Mouse (Mus musculus): ENCODE measurements around the gene Pstpip1. TPM values are rescaled to one million over a fixed set of nuclear protein-coding genes. Genes with fewer than 3 reads are reported as not detected.

The Pstpip1 gene
- polyA plus RNA-seq, 1 experiment from 2014 or later: 0.96 TPM

- Histone ChIP-seq H3K9me3 (ENCODE audit: low read length) (no peaks in the 10 kb centered on the region), H3K4me2 (replicated peaks; ENCODE audit: low read depth, low read length) (no peak overlapping the region), H3K4me3 (ENCODE audit: low read length) (no peak overlapping the region), H3K27me3 (ENCODE audit: insufficient read depth, low read length) (no peaks in the 10 kb centered on the region), H3K27ac (ENCODE audit: low read length) (no peak overlapping the region), H3K36me3 (ENCODE audit: insufficient read depth, low read length) (peaks cover 10% of the 10 kb centered on the region; the same call in 1 of the 2 replicates), H3K9ac (replicated peaks; ENCODE audit: low read length) (no peak overlapping the region), H3K4me1 (ENCODE audit: insufficient read depth, low read length) (peaks cover 20% of the 10 kb centered on the region)
- ATAC-seq (ENCODE audit: low FRiP score, low TSS enrichment): no peak
- WGBS: 53% methylated on average over 2 of the region's 2 CpGs
Observed at GRCm38 (mm10) chr9:56072861-56073260, 16.9 kb upstream of the Pstpip1 start.

- Histone ChIP-seq H3K4me2 (replicated peaks; ENCODE audit: low read depth, low read length) (no peak overlapping the region), H3K27ac (ENCODE audit: low read length) (no peak overlapping the region), H3K9me3 (ENCODE audit: low read length) (no peaks in the 10 kb centered on the region), H3K4me3 (ENCODE audit: low read length) (no peak overlapping the region), H3K9ac (replicated peaks; ENCODE audit: low read length) (no peak overlapping the region), H3K27me3 (ENCODE audit: insufficient read depth, low read length) (no peaks in the 10 kb centered on the region), H3K36me3 (ENCODE audit: insufficient read depth, low read length) (peaks cover 8% of the 10 kb centered on the region; the same call in 1 of the 2 replicates), H3K4me1 (ENCODE audit: insufficient read depth, low read length) (peaks cover 20% of the 10 kb centered on the region)
- 63% methylated on average over 12 of the region's 12 CpGs for WGBS
- 0 out of 2 replicates have a peak, but pooled peaks have one; percentile 9 for ATAC-seq (ENCODE audit: low FRiP score, low TSS enrichment)
Observed at GRCm38 (mm10) chr9:56074863-56075262, 14.9 kb upstream of the Pstpip1 start.

GRCm38 (mm10) chr9:56075264-56075663, 14.5 kb upstream of the Pstpip1 start:
- Histone ChIP-seq H3K4me1 (ENCODE audit: insufficient read depth, low read length) (peaks cover 20% of the 10 kb centered on the region), H3K36me3 (ENCODE audit: insufficient read depth, low read length) (peaks cover 8% of the 10 kb centered on the region; the same call in 1 of the 2 replicates), H3K27ac (ENCODE audit: low read length) (peak overlapping the region; percentile 75), H3K4me2 (replicated peaks; ENCODE audit: low read depth, low read length) (no peak overlapping the region), H3K4me3 (ENCODE audit: low read length) (no peak overlapping the region), H3K9ac (replicated peaks; ENCODE audit: low read length) (peak overlapping the region; percentile 26; the same call in 1 of the 2 replicates), H3K27me3 (ENCODE audit: insufficient read depth, low read length) (no peaks in the 10 kb centered on the region), H3K9me3 (ENCODE audit: low read length) (no peaks in the 10 kb centered on the region)
- peak; percentile 67 for ATAC-seq (ENCODE audit: low FRiP score, low TSS enrichment)
- 8% methylated on average over 4 of the region's 4 CpGs for WGBS

GRCm38 (mm10) chr9:56075901-56076620, 13.7 kb upstream of the Pstpip1 start:
- H3K4me3 ChIP-seq (ENCODE audit: low read length): no peak overlapping the region
- H3K9ac ChIP-seq (replicated peaks; ENCODE audit: low read length): peak overlapping the region; percentile 26; the same call in 1 of the 2 replicates
- no peaks in the 10 kb centered on the region for H3K27me3 ChIP-seq (ENCODE audit: insufficient read depth, low read length)
- no peaks in the 10 kb centered on the region for H3K9me3 ChIP-seq (ENCODE audit: low read length)
- peak overlapping the region; percentile 75 for H3K27ac ChIP-seq (ENCODE audit: low read length)
- 24% methylated on average over 7 of the region's 7 CpGs for WGBS
- ATAC-seq (ENCODE audit: low FRiP score, low TSS enrichment): peak; percentile 49; the same call in 1 of the 2 replicates
- H3K4me1 ChIP-seq (ENCODE audit: insufficient read depth, low read length): peaks cover 20% of the 10 kb centered on the region
- no peak overlapping the region for H3K4me2 ChIP-seq (replicated peaks; ENCODE audit: low read depth, low read length)
- H3K36me3 ChIP-seq (ENCODE audit: insufficient read depth, low read length): 0 out of 2 replicates have a peak, but pooled peaks cover 5% of the 10 kb centered on the region

GRCm38 (mm10) chr9:56079587-56079986, 10.2 kb upstream of the Pstpip1 start:
- Histone ChIP-seq H3K9ac (replicated peaks; ENCODE audit: low read length) (no peak overlapping the region), H3K4me3 (ENCODE audit: low read length) (no peak overlapping the region), H3K4me2 (replicated peaks; ENCODE audit: low read depth, low read length) (no peak overlapping the region), H3K36me3 (ENCODE audit: insufficient read depth, low read length) (0 out of 2 replicates have a peak, but pooled peaks cover 5% of the 10 kb centered on the region), H3K27me3 (ENCODE audit: insufficient read depth, low read length) (no peaks in the 10 kb centered on the region), H3K27ac (ENCODE audit: low read length) (no peak overlapping the region), H3K4me1 (ENCODE audit: insufficient read depth, low read length) (peaks cover 16% of the 10 kb centered on the region), H3K9me3 (ENCODE audit: low read length) (no peaks in the 10 kb centered on the region)
- WGBS: 81% methylated on average over 5 of the region's 5 CpGs
- no peak for ATAC-seq (ENCODE audit: low FRiP score, low TSS enrichment)

- Histone ChIP-seq H3K4me2 (replicated peaks; ENCODE audit: low read depth, low read length) (no peak overlapping the region), H3K36me3 (ENCODE audit: insufficient read depth, low read length) (no peaks in the 10 kb centered on the region), H3K27ac (ENCODE audit: low read length) (no peak overlapping the region), H3K9me3 (ENCODE audit: low read length) (no peaks in the 10 kb centered on the region), H3K27me3 (ENCODE audit: insufficient read depth, low read length) (no peaks in the 10 kb centered on the region), H3K4me1 (ENCODE audit: insufficient read depth, low read length) (peaks cover 16% of the 10 kb centered on the region), H3K9ac (replicated peaks; ENCODE audit: low read length) (no peak overlapping the region), H3K4me3 (ENCODE audit: low read length) (no peak overlapping the region)
- WGBS: 90% methylated on average over 5 of the region's 5 CpGs
- ATAC-seq (ENCODE audit: low FRiP score, low TSS enrichment): no peak
Observed at GRCm38 (mm10) chr9:56086524-56086923, 3.2 kb upstream of the Pstpip1 start.

- peak; percentile 32; the same call in 1 of the 2 replicates for ATAC-seq (ENCODE audit: low FRiP score, low TSS enrichment)
- H3K36me3 ChIP-seq (ENCODE audit: insufficient read depth, low read length): no peaks in the 10 kb centered on the region
- H3K9me3 ChIP-seq (ENCODE audit: low read length): no peaks in the 10 kb centered on the region
- no peak overlapping the region; the same call in 1 of the 2 replicates for H3K27ac ChIP-seq (ENCODE audit: low read length)
- peaks cover 16% of the 10 kb centered on the region for H3K4me1 ChIP-seq (ENCODE audit: insufficient read depth, low read length)
- H3K9ac ChIP-seq (replicated peaks; ENCODE audit: low read length): no peak overlapping the region
- H3K4me2 ChIP-seq (replicated peaks; ENCODE audit: low read depth, low read length): peak overlapping the region; percentile 36; the same call in 1 of the 2 replicates
- 69% methylated on average over 5 of the region's 5 CpGs for WGBS
- no peaks in the 10 kb centered on the region for H3K27me3 ChIP-seq (ENCODE audit: insufficient read depth, low read length)
- H3K4me3 ChIP-seq (ENCODE audit: low read length): no peak overlapping the region
Observed at GRCm38 (mm10) chr9:56090546-56091225, 924 bp downstream of the Pstpip1 start.

GRCm38 (mm10) chr9:56092102-56092501, 2.3 kb downstream of the Pstpip1 start:
- Histone ChIP-seq H3K27me3 (ENCODE audit: insufficient read depth, low read length) (no peaks in the 10 kb centered on the region), H3K4me1 (ENCODE audit: insufficient read depth, low read length) (peaks cover 16% of the 10 kb centered on the region), H3K36me3 (ENCODE audit: insufficient read depth, low read length) (no peaks in the 10 kb centered on the region), H3K4me3 (ENCODE audit: low read length) (no peak overlapping the region), H3K27ac (ENCODE audit: low read length) (no peak overlapping the region), H3K4me2 (replicated peaks; ENCODE audit: low read depth, low read length) (no peak overlapping the region), H3K9ac (replicated peaks; ENCODE audit: low read length) (no peak overlapping the region), H3K9me3 (ENCODE audit: low read length) (no peaks in the 10 kb centered on the region)
- ATAC-seq (ENCODE audit: low FRiP score, low TSS enrichment): no peak
- 54% methylated on average over 2 of the region's 2 CpGs for WGBS

GRCm38 (mm10) chr9:56097584-56098298, 8.0 kb downstream of the Pstpip1 start:
- no peak overlapping the region for H3K4me3 ChIP-seq (ENCODE audit: low read length)
- no peaks in the 10 kb centered on the region for H3K27me3 ChIP-seq (ENCODE audit: insufficient read depth, low read length)
- H3K4me2 ChIP-seq (replicated peaks; ENCODE audit: low read depth, low read length): no peak overlapping the region
- no peaks in the 10 kb centered on the region for H3K4me1 ChIP-seq (ENCODE audit: insufficient read depth, low read length)
- H3K27ac ChIP-seq (ENCODE audit: low read length): no peak overlapping the region
- H3K9ac ChIP-seq (replicated peaks; ENCODE audit: low read length): no peak overlapping the region
- no peaks in the 10 kb centered on the region for H3K36me3 ChIP-seq (ENCODE audit: insufficient read depth, low read length)
- H3K9me3 ChIP-seq (ENCODE audit: low read length): no peaks in the 10 kb centered on the region
- no peak for ATAC-seq (ENCODE audit: low FRiP score, low TSS enrichment)
- WGBS: 78% methylated on average over 4 of the region's 4 CpGs
